Mouse (Mus musculus) WW6 (cell line): ENCODE results near the gene Prr29.
"Not testable (repeated sequence)": the region's sequence is repeated elsewhere in the genome, so short reads cannot be mapped to it uniquely, and the experiment has no call there.

ENCODE experiments used
- DNase-seq: peaks from one replicate; pipeline ENCODE4 v3.0.0-alpha.2; 2013; ENCODE audit warnings: low read depth, low spot score

Gene Prr29

GRCm38 (mm10) chr11:106365366-106365765, at the start of gene Prr29:
Gene Prr29 (plus strand): TSS chr11:106365472.
- no peak for DNase-seq

- no peak for DNase-seq
Observed at GRCm38 (mm10) chr11:106316416-106316815, 48.9 kb upstream of the Prr29 start.

- DNase-seq = no peak
Observed at GRCm38 (mm10) chr11:106317801-106318200, 47.5 kb upstream of the Prr29 start.

GRCm38 (mm10) chr11:106318406-106319366, 46.6 kb upstream of the Prr29 start:
- no peak for DNase-seq

GRCm38 (mm10) chr11:106324858-106325257, 40.4 kb upstream of the Prr29 start:
- no peak for DNase-seq

GRCm38 (mm10) chr11:106325566-106326206, 39.6 kb upstream of the Prr29 start:
- DNase-seq = peak; percentile 47

GRCm38 (mm10) chr11:106326475-106326874, 38.8 kb upstream of the Prr29 start:
- no peak for DNase-seq

- DNase-seq = no peak
Observed at GRCm38 (mm10) chr11:106328521-106328920, 36.8 kb upstream of the Prr29 start.

GRCm38 (mm10) chr11:106329128-106329527, 36.1 kb upstream of the Prr29 start:
- no peak for DNase-seq

- DNase-seq = peak; percentile 45
Observed at GRCm38 (mm10) chr11:106329682-106330081, 35.6 kb upstream of the Prr29 start.

- no peak for DNase-seq
Observed at GRCm38 (mm10) chr11:106332458-106332857, 32.8 kb upstream of the Prr29 start.

- no peak for DNase-seq
Observed at GRCm38 (mm10) chr11:106334066-106334465, 31.2 kb upstream of the Prr29 start.

GRCm38 (mm10) chr11:106338029-106338428, 27.2 kb upstream of the Prr29 start:
- no peak for DNase-seq

GRCm38 (mm10) chr11:106338870-106339269, 26.4 kb upstream of the Prr29 start:
- no peak for DNase-seq

- not testable (repeated sequence) for DNase-seq
Observed at GRCm38 (mm10) chr11:106339323-106339722, 25.9 kb upstream of the Prr29 start.

GRCm38 (mm10) chr11:106340990-106341520, 24.2 kb upstream of the Prr29 start:
- DNase-seq = no peak

GRCm38 (mm10) chr11:106344910-106345309, 20.4 kb upstream of the Prr29 start:
- DNase-seq = no peak

GRCm38 (mm10) chr11:106349772-106350171, 15.5 kb upstream of the Prr29 start:
- DNase-seq = no peak

- no peak for DNase-seq
Observed at GRCm38 (mm10) chr11:106350853-106351252, 14.4 kb upstream of the Prr29 start.

- no peak for DNase-seq
Observed at GRCm38 (mm10) chr11:106351253-106351652, 14.0 kb upstream of the Prr29 start.

- DNase-seq = no peak
Observed at GRCm38 (mm10) chr11:106351941-106352340, 13.3 kb upstream of the Prr29 start.

GRCm38 (mm10) chr11:106353188-106353587, 12.1 kb upstream of the Prr29 start, which contains the start of gene Scn4a:
Gene Scn4a (minus strand): TSS chr11:106353288.
- no peak for DNase-seq
